Mouse (Mus musculus): ENCODE data around the gene Fbxo28. TPM values are rescaled to one million over a fixed set of nuclear protein-coding genes. Genes with fewer than 3 reads are reported as not detected.

Gene Fbxo28
- polyA plus RNA-seq, 1 experiment from 2014 or later, result 13.4 TPM

DNA sequence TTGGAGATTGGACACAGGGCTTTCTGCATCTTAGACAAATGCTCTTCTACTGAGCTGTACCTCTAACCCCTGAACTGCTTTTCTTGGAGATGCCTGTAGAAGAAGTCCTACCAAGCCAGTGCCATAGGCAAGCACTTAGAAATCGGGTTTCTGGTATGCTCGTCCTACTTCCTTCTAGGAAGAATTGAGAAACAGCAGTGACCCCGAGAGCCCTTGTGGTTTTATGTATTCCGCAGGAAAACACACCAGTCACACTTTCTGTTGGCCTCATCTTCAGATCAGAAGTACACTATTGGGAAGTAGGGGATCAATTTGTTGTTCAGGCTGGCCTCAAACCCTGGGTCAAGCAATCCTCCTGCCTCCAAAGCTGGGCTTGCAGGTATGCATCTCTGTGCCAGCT is 28.0 kb upstream of the Fbxo28 start:
- no peak overlapping the region for H3K27ac ChIP-seq
- 74% methylated on average over 4 of the region's 4 CpGs for WGBS
- no peak overlapping the region for H3K9ac ChIP-seq
- H3K36me3 ChIP-seq, result no peaks in the 10 kb centered on the region
- no peak overlapping the region for H3K4me3 ChIP-seq (replicated peaks)
- H3K9me3 ChIP-seq, result no peaks in the 10 kb centered on the region
- no peak for ATAC-seq
- no peaks in the 10 kb centered on the region for H3K27me3 ChIP-seq (replicated peaks)
- no peak overlapping the region for H3K4me2 ChIP-seq (replicated peaks)
- H3K4me1 ChIP-seq (replicated peaks), result no peaks in the 10 kb centered on the region

DNA sequence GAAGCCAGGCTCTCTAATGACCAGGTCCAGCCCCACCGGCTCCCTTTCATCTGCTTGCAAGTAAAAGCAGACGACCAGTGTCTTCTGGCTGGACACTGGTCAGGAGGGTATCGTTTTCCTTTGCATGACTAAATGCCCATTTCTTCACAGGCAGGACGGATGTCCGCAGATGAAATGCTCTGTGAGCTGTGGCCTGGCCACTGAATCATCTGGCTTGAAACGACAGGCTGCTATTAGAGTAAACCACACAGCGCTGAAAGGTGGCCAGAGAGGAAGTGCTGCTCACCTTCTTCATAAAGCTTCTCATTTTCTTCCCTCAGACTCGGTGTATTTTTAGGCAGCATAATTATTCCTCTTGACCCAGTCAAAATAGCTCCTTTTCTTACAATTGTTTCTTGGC is 27.4 kb upstream of the Fbxo28 start:
- ATAC-seq, result no peak
- Histone ChIP-seq H3K36me3 (no peaks in the 10 kb centered on the region), H3K9ac (no peak overlapping the region), H3K4me3 (replicated peaks) (no peak overlapping the region), H3K4me1 (replicated peaks) (no peaks in the 10 kb centered on the region), H3K27ac (no peak overlapping the region), H3K9me3 (no peaks in the 10 kb centered on the region), H3K27me3 (replicated peaks) (no peaks in the 10 kb centered on the region), H3K4me2 (replicated peaks) (no peak overlapping the region)
- WGBS, result 51% methylated on average over 8 of the region's 8 CpGs

DNA sequence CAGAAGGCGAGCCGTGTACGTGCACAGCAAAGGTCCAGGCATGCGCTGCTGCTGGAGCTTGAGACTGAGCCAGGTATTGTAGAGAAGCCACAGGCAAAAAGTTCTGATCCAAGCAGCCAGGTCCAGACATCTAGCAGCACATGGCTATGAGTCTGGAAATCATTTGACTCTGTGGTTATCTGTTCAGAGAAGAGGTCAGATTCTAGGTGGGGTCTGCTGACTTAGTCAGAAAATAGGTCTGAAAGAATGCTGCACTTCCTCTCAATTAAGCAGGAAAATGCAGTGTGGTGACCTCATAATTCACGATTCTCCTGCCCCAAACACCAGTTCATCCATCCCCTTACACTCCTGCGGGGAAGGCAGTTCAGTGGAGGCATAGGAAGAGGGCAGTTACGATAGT is 26.9 kb upstream of the Fbxo28 start:
- Histone ChIP-seq H3K4me3 (replicated peaks) (no peak overlapping the region), H3K9ac (no peak overlapping the region), H3K27ac (no peak overlapping the region), H3K4me1 (replicated peaks) (no peaks in the 10 kb centered on the region), H3K4me2 (replicated peaks) (no peak overlapping the region), H3K9me3 (no peaks in the 10 kb centered on the region), H3K36me3 (no peaks in the 10 kb centered on the region), H3K27me3 (replicated peaks) (no peaks in the 10 kb centered on the region)
- 57% methylated on average over 7 of the region's 7 CpGs for WGBS
- ATAC-seq, result 0 out of 2 replicates have a peak, but pooled peaks have one; percentile 50

DNA sequence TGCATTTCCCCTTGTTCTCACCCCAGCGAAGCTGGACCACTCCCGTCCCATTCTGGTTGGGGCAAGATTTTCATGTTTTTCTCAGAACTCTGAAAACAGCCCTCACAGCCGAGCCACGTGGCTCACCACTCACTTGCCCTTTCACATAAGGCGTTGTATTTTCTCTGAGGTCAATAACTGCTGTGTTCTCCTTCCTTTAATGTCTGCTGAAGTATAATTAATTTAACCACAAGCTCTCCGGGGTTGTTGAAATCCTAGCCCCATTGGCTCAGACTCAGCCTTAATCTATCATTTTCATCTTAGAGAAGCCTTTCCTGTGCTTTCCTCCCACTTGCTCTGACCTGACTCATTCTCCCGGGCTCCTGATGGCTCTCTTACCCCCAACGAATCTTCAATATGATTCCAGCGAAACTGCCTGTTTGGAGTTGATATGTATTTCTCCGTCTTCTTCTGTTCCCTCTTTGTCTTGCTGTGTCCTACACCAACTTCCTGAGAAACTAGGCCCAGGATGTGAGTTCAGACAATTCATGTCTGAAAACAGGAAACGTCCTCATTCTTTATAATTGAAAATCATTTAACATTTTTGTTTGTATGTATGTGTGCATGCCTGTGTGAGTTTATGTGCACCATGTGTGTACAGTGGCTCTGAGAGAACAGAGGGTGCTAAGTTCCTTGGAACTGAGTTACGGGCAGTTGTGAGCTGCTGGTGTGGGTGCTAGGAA is 22.4 kb upstream of the Fbxo28 start:
- no peak overlapping the region for H3K4me3 ChIP-seq (replicated peaks)
- no peaks in the 10 kb centered on the region for H3K36me3 ChIP-seq
- no peak overlapping the region for H3K27ac ChIP-seq
- ATAC-seq, result no peak
- H3K9me3 ChIP-seq, result no peaks in the 10 kb centered on the region
- no peak overlapping the region for H3K4me2 ChIP-seq (replicated peaks)
- H3K27me3 ChIP-seq (replicated peaks), result no peaks in the 10 kb centered on the region
- no peaks in the 10 kb centered on the region for H3K4me1 ChIP-seq (replicated peaks)
- WGBS, result 68% methylated on average over 12 of the region's 12 CpGs
- no peak overlapping the region for H3K9ac ChIP-seq

DNA sequence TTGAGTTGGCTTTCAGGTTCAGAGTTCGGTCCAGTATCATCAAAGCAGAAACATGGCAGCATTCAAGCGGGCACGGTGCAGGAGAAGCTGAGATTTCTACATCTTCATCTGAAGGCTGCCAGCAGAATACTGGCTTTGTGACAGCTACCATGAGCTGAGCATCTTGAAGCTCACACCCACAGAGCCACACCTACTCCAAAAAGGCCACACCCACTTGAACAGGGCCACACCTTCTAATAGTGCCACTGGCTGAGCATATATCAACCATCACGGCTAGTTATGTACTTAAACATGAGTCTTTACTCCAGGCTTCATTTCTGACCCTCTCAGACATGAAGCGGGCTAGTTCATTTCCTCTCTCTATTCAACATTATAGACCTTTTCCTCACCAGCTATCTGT is 21.3 kb upstream of the Fbxo28 start:
- H3K9me3 ChIP-seq, result no peaks in the 10 kb centered on the region
- H3K4me2 ChIP-seq (replicated peaks), result no peak overlapping the region
- H3K27me3 ChIP-seq (replicated peaks), result no peaks in the 10 kb centered on the region
- H3K4me3 ChIP-seq (replicated peaks), result no peak overlapping the region
- H3K9ac ChIP-seq, result no peak overlapping the region
- H3K36me3 ChIP-seq, result no peaks in the 10 kb centered on the region
- no peaks in the 10 kb centered on the region for H3K4me1 ChIP-seq (replicated peaks)
- 89% methylated on average over 5 of the region's 5 CpGs for WGBS
- no peak overlapping the region for H3K27ac ChIP-seq
- ATAC-seq, result no peak

DNA sequence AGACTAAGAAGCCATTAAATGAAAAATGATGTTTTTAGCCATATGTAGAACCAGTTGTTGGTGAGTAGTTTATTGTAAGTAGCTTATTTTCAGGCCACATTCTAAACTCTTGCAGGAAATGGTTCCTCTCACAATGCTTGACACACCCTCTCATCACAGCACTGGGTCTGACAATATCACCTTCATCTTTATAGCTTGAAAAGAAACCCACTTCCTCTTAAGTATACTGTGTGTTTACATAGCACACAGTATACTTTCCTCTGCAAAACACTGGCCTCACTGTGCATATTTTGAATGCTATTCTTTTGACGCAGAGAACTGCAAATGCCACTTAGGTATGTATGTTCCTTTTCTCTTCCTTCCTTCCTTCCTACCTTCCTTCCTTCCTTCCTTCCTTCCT is 16.7 kb upstream of the Fbxo28 start:
- no peak overlapping the region for H3K27ac ChIP-seq
- WGBS, result 44% methylated on average over 1 of the region's 1 CpGs
- no peak overlapping the region for H3K9ac ChIP-seq
- H3K9me3 ChIP-seq, result no peaks in the 10 kb centered on the region
- H3K36me3 ChIP-seq, result no peaks in the 10 kb centered on the region
- ATAC-seq, result peak; percentile 75
- no peaks in the 10 kb centered on the region for H3K4me1 ChIP-seq (replicated peaks)
- no peak overlapping the region for H3K4me3 ChIP-seq (replicated peaks)
- H3K27me3 ChIP-seq (replicated peaks), result no peaks in the 10 kb centered on the region
- H3K4me2 ChIP-seq (replicated peaks), result no peak overlapping the region

DNA sequence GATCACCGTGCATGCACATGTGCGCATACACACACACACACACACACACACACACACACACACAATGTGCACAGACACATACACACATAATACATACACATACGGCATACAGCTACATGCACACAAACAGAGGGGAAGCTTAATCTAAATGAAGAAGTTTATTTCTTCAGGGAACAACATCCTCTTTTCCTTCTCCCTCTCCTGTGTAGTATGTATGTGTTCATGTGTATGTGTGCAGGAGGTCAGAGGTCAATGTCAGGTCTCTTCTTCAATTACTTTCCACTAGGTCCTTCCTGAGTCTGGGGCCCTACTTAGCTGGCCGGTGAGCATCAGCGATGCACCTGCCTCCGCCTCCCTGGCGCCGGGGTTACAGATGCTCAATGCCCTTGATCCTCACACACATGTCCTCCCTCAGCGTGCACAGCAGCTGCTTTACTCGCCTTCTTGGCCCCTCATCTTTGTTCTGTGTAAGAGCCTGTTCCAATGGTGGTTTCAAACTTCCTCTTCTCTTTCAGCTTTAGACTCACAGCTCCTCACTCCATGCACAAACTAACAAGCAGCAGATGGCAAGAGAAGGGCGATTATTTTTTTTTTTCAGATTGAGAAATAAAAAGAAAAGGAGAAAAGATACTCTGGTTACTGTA is 13.2 kb upstream of the Fbxo28 start:
- Histone ChIP-seq H3K9ac (no peak overlapping the region), H3K4me2 (replicated peaks) (no peak overlapping the region), H3K27me3 (replicated peaks) (no peaks in the 10 kb centered on the region), H3K36me3 (no peaks in the 10 kb centered on the region), H3K4me3 (replicated peaks) (no peak overlapping the region), H3K9me3 (no peaks in the 10 kb centered on the region), H3K27ac (no peak overlapping the region), H3K4me1 (replicated peaks) (no peaks in the 10 kb centered on the region)
- WGBS, result 84% methylated on average over 11 of the region's 11 CpGs
- ATAC-seq, result no peak

DNA sequence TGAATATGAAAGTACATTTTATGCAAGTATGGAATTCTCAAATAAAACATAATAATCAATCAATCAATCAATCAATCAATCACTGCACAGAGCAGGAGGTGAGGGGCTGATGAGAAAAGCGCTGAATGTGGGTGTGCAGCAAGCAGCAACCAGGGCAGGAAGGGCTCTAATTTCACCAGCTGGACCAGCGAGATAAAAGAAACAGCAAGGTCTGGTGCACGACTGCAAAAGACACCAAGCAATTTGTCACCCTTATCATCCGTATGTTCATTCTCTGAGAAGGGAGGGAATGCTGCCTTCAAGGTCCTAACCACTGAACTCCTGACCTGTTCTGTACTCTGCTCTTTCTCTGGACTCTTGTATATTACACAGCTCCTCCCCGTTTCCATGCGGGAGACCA is 8.1 kb upstream of the Fbxo28 start:
- H3K4me2 ChIP-seq (replicated peaks), result no peak overlapping the region
- WGBS, result 66% methylated on average over 6 of the region's 6 CpGs
- H3K4me3 ChIP-seq (replicated peaks), result no peak overlapping the region
- H3K9ac ChIP-seq, result no peak overlapping the region
- no peaks in the 10 kb centered on the region for H3K9me3 ChIP-seq
- ATAC-seq, result no peak
- no peaks in the 10 kb centered on the region for H3K4me1 ChIP-seq (replicated peaks)
- H3K36me3 ChIP-seq, result no peaks in the 10 kb centered on the region
- no peaks in the 10 kb centered on the region for H3K27me3 ChIP-seq (replicated peaks)
- no peak overlapping the region for H3K27ac ChIP-seq

DNA sequence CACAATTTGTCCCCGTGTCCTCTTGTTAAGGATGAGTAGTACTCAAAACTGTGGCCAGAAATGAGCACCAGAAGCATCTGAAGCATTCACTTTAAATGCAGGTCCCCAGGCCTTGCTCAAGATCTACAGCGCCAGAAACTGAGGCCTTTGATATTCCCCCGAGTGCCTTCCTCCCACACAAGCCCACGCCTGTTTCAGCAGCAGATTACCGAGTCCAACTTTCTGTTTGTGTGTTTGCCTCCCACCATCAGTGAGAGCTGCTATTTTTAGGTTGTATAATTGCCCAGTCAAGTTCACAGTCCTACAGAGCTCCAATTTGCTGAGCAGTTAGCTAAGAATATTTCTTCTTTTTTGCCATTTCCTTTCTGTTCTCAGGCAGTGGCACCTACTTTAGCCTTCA is 5.1 kb upstream of the Fbxo28 start:
- 62% methylated on average over 5 of the region's 5 CpGs for WGBS

DNA sequence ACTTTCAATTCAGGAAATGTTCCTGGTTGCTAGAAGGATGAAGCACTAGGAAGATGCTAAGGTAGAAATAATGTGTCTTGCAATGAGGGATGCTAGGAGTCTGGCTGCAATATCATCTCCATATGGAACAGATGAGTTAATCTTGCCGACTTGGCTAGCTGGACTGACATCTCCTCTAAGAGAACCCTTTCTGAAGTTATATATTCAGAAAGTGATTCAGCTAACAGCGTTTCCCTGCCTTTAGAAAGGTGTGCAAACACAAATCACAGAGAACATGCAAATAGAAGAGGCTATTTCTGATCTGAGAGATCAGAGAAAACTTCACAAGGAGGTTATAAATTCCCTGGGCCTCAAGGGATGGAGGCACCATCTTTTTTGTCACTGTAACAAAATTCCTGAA is 4.4 kb upstream of the Fbxo28 start:
- no peak overlapping the region for H3K27ac ChIP-seq
- H3K9ac ChIP-seq, result no peak overlapping the region
- WGBS, result 71% methylated on average over 2 of the region's 2 CpGs

More for the DNA sequence above, 5.1 kb upstream of the Fbxo28 start:
- Histone ChIP-seq H3K4me2 (replicated peaks) (no peak overlapping the region), H3K27me3 (replicated peaks) (no peaks in the 10 kb centered on the region), H3K27ac (no peak overlapping the region), H3K9me3 (no peaks in the 10 kb centered on the region), H3K4me3 (replicated peaks) (no peak overlapping the region), H3K4me1 (replicated peaks) (no peaks in the 10 kb centered on the region), H3K9ac (no peak overlapping the region), H3K36me3 (no peaks in the 10 kb centered on the region)
- no peak for ATAC-seq

DNA sequence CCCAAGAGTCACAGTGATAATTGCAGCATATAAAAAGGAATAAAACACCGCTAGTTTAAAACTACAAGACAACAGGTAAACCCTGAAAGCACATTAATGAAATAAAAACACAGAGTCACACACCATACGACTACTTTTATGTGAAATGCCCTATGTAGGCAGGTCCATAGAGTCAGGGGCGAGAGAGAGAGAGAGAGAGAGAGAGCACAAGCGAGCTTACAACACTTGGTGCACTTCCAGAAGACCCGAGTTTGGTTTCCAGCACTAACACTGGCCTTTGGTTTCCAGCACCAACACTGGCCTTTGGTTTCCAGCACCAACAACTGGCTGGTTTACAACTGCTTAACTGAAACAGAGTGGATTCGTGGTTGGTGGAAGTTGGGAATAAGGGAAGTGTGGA is 564 bp upstream of the Fbxo28 start:
- WGBS, result 34% methylated on average over 6 of the region's 6 CpGs
- Histone ChIP-seq H3K36me3 (no peaks in the 10 kb centered on the region), H3K4me2 (replicated peaks) (peak overlapping the region; percentile 77), H3K9ac (peak overlapping the region; percentile 99; the same call in 1 of the 2 replicates), H3K4me1 (replicated peaks) (0 out of 2 replicates have a peak, but pooled peaks cover 3% of the 10 kb centered on the region), H3K4me3 (replicated peaks) (peak overlapping the region; percentile 95), H3K9me3 (no peaks in the 10 kb centered on the region), H3K27me3 (replicated peaks) (no peaks in the 10 kb centered on the region), H3K27ac (no peak overlapping the region)
- no peak for ATAC-seq

More for the DNA sequence above, 4.4 kb upstream of the Fbxo28 start:
- no peak overlapping the region for H3K4me3 ChIP-seq (replicated peaks)
- ATAC-seq, result no peak
- no peaks in the 10 kb centered on the region for H3K36me3 ChIP-seq
- no peak overlapping the region for H3K4me2 ChIP-seq (replicated peaks)
- no peaks in the 10 kb centered on the region for H3K4me1 ChIP-seq (replicated peaks)
- H3K9me3 ChIP-seq, result no peaks in the 10 kb centered on the region
- H3K27me3 ChIP-seq (replicated peaks), result no peaks in the 10 kb centered on the region

DNA sequence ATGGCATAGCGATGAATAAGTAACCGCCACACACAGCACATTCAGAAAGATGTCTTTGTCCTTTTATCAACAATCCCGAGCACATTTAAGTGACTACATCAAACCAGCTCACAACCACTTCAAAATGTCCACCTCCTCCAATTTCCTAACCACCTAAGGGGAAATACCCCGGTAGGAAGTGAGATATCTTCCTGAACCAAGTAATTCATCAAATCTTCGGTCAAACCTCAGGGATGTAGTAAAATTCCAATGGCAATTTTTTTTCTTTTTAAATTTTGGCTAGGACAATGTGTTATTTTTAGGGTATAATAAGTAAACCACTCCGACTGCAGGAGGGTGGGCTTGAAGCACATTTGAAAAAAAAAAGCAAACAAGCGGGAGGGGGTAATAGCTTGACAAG is 1.1 kb downstream of the Fbxo28 start:
- Histone ChIP-seq H3K36me3 (no peaks in the 10 kb centered on the region), H3K9ac (no peak overlapping the region), H3K27me3 (replicated peaks) (no peaks in the 10 kb centered on the region), H3K27ac (no peak overlapping the region), H3K4me3 (replicated peaks) (peak overlapping the region; percentile 95), H3K4me1 (replicated peaks) (0 out of 2 replicates have a peak, but pooled peaks cover 3% of the 10 kb centered on the region), H3K4me2 (replicated peaks) (peak overlapping the region; percentile 77), H3K9me3 (no peaks in the 10 kb centered on the region)
- 33% methylated on average over 7 of the region's 7 CpGs for WGBS
- ATAC-seq, result no peak
